Mouse (Mus musculus) embryonic facial prominence, embryonic 12.5 days (tissue): ENCODE data around the gene Col1a1. TPM values are rescaled to one million over a fixed set of nuclear protein-coding genes. Genes with fewer than 3 reads are reported as not detected.

Experiments
- ATAC-seq: fragments of 200-750 bp; cut with Nextera tagmentation; 2 replicates; pipeline ENCODE4 v1.8.0; 2017; ENCODE audit not compliant: insufficient number of reproducible peaks, insufficient read depth, low FRiP score, low TSS enrichment
- H3K27ac ChIP-seq: fragments of 300-500 bp; sonication (generic); 2 replicates; pipeline ENCODE4 v1.5.1; 2016; ENCODE audit warnings: mild to moderate bottlenecking
- H3K27me3 ChIP-seq: fragments of 300-500 bp; sonication (generic); 2 replicates; pipeline ENCODE4 v1.6.1; 2016; ENCODE audit warnings: mild to moderate bottlenecking, moderate library complexity
- H3K36me3 ChIP-seq: fragments of 300-500 bp; sonication (generic); 2 replicates; pipeline ENCODE4 v1.6.1; 2016; ENCODE audit warnings: mild to moderate bottlenecking
- H3K4me1 ChIP-seq: fragments of 300-500 bp; sonication (generic); 2 replicates; pipeline ENCODE4 v1.6.1; 2016
- H3K4me2 ChIP-seq: fragments of 300-500 bp; sonication (generic); replicated peaks from 2 replicates; pipeline ENCODE4 v1.6.1; 2016; ENCODE audit warnings: mild to moderate bottlenecking, moderate library complexity
- H3K4me3 ChIP-seq: fragments of 300-500 bp; sonication (generic); 2 replicates; pipeline ENCODE4 v1.5.1; 2016; ENCODE audit warnings: mild to moderate bottlenecking
- H3K9ac ChIP-seq: fragments of 300-500 bp; sonication (generic); 2 replicates; pipeline ENCODE4 v1.6.1; 2016; ENCODE audit warnings: mild to moderate bottlenecking, moderate library complexity
- H3K9me3 ChIP-seq: fragments of 300-500 bp; sonication (generic); 2 replicates; pipeline ENCODE4 v1.6.1; 2016; ENCODE audit warnings: mild to moderate bottlenecking, moderate library complexity
- WGBS: fragments of 180-500 bp; shearing (Covaris S2); methylation state at CpG from one replicate; pipeline ENCODE4 v1.1.7; 2016; 5-methylcytosine and 5-hydroxymethylcytosine counted together
- polyA plus RNA-seq: library from polyadenylated mRNA; unstranded; fragments of >200 nt; fragmentation: Nextera tagmentation; extraction: Ambion mirVana; gene quantifications from 2 replicates; pipeline ENCODE4 v1.2.1, GENCODE M21; 2016

Gene Col1a1
- polyA plus RNA-seq, 1 experiment from 2014 or later = 623 TPM

GRCm38 (mm10) chr11:94938296-94938695 lies 2.3 kb downstream of the Col1a1 start:
- WGBS = 26% methylated on average over 9 of the region's 9 CpGs
- Histone ChIP-seq H3K9me3 (no peaks in the 10 kb centered on the region), H3K36me3 (peaks cover 35% of the 10 kb centered on the region), H3K4me2 (peak overlapping the region; percentile 65), H3K4me1 (peaks cover 38% of the 10 kb centered on the region), H3K27me3 (peaks cover 6% of the 10 kb centered on the region), H3K4me3 (peak overlapping the region; percentile 53), H3K27ac (no peak overlapping the region), H3K9ac (peak overlapping the region; percentile 54)
- no peak for ATAC-seq

GRCm38 (mm10) chr11:94939280-94939679 lies 3.3 kb downstream of the Col1a1 start:
- no peak for ATAC-seq
- peaks cover 28% of the 10 kb centered on the region for H3K4me1 ChIP-seq
- H3K9ac ChIP-seq = no peak overlapping the region
- peaks cover 45% of the 10 kb centered on the region for H3K36me3 ChIP-seq
- 13% methylated on average over 4 of the region's 4 CpGs for WGBS
- H3K4me2 ChIP-seq = no peak overlapping the region; the same call in 1 of the 2 replicates
- no peaks in the 10 kb centered on the region for H3K9me3 ChIP-seq
- H3K4me3 ChIP-seq = no peak overlapping the region
- peaks cover 6% of the 10 kb centered on the region for H3K27me3 ChIP-seq
- no peak overlapping the region for H3K27ac ChIP-seq

GRCm38 (mm10) chr11:94941121-94941520 lies 5.1 kb downstream of the Col1a1 start:
- no peak overlapping the region for H3K4me3 ChIP-seq
- H3K27ac ChIP-seq = no peak overlapping the region
- peaks cover 11% of the 10 kb centered on the region for H3K4me1 ChIP-seq
- no peak for ATAC-seq
- H3K36me3 ChIP-seq = peaks cover 62% of the 10 kb centered on the region
- H3K9ac ChIP-seq = no peak overlapping the region
- no peaks in the 10 kb centered on the region for H3K9me3 ChIP-seq
- H3K4me2 ChIP-seq = no peak overlapping the region
- H3K27me3 ChIP-seq = peaks cover 2% of the 10 kb centered on the region; the same call in 1 of the 2 replicates
- WGBS = 41% methylated on average over 9 of the region's 9 CpGs

GRCm38 (mm10) chr11:94941776-94942175 lies 5.8 kb downstream of the Col1a1 start:
- 80% methylated on average over 8 of the region's 8 CpGs for WGBS
- Histone ChIP-seq H3K4me2 (no peak overlapping the region), H3K27me3 (peaks cover 2% of the 10 kb centered on the region; the same call in 1 of the 2 replicates), H3K4me3 (no peak overlapping the region), H3K9me3 (no peaks in the 10 kb centered on the region), H3K4me1 (peaks cover 11% of the 10 kb centered on the region), H3K9ac (no peak overlapping the region), H3K27ac (no peak overlapping the region), H3K36me3 (peaks cover 69% of the 10 kb centered on the region)
- no peak for ATAC-seq

- no peak overlapping the region for H3K4me3 ChIP-seq
- H3K9me3 ChIP-seq = no peaks in the 10 kb centered on the region
- no peak overlapping the region for H3K4me2 ChIP-seq
- H3K27ac ChIP-seq = no peak overlapping the region
- no peak overlapping the region for H3K9ac ChIP-seq
- 51% methylated on average over 13 of the region's 13 CpGs for WGBS
- peaks cover 75% of the 10 kb centered on the region for H3K36me3 ChIP-seq
- peaks cover 11% of the 10 kb centered on the region for H3K4me1 ChIP-seq
- no peak for ATAC-seq
- H3K27me3 ChIP-seq = peaks cover 2% of the 10 kb centered on the region; the same call in 1 of the 2 replicates
Measured at GRCm38 (mm10) chr11:94942282-94943023, 6.4 kb downstream of the Col1a1 start.

- Histone ChIP-seq H3K4me3 (no peak overlapping the region), H3K9me3 (no peaks in the 10 kb centered on the region), H3K27ac (no peak overlapping the region), H3K4me2 (no peak overlapping the region), H3K4me1 (peaks cover 8% of the 10 kb centered on the region), H3K27me3 (no peaks in the 10 kb centered on the region; the same call in 1 of the 2 replicates), H3K9ac (no peak overlapping the region), H3K36me3 (peaks cover 81% of the 10 kb centered on the region)
- ATAC-seq = no peak
- WGBS = 86% methylated on average over 15 of the region's 15 CpGs
Measured at GRCm38 (mm10) chr11:94943054-94943453, 7.0 kb downstream of the Col1a1 start.

GRCm38 (mm10) chr11:94944295-94944694 lies 8.3 kb downstream of the Col1a1 start:
- Histone ChIP-seq H3K27ac (no peak overlapping the region), H3K4me1 (no peaks in the 10 kb centered on the region), H3K9ac (no peak overlapping the region), H3K36me3 (peaks cover 94% of the 10 kb centered on the region), H3K9me3 (no peaks in the 10 kb centered on the region), H3K27me3 (no peaks in the 10 kb centered on the region), H3K4me2 (no peak overlapping the region), H3K4me3 (no peak overlapping the region)
- WGBS = 19% methylated on average over 8 of the region's 8 CpGs
- no peak for ATAC-seq

GRCm38 (mm10) chr11:94945236-94945635 lies 9.2 kb downstream of the Col1a1 start:
- H3K9me3 ChIP-seq = no peaks in the 10 kb centered on the region
- H3K4me1 ChIP-seq = no peaks in the 10 kb centered on the region
- H3K27me3 ChIP-seq = no peaks in the 10 kb centered on the region
- H3K4me2 ChIP-seq = no peak overlapping the region
- no peak for ATAC-seq
- 86% methylated on average over 12 of the region's 12 CpGs for WGBS
- no peak overlapping the region for H3K27ac ChIP-seq
- H3K36me3 ChIP-seq = peaks cover 96% of the 10 kb centered on the region
- no peak overlapping the region for H3K4me3 ChIP-seq
- H3K9ac ChIP-seq = no peak overlapping the region

- 13% methylated on average over 6 of the region's 6 CpGs for WGBS
- no peaks in the 10 kb centered on the region for H3K9me3 ChIP-seq
- peaks cover 48% of the 10 kb centered on the region for H3K36me3 ChIP-seq
- ATAC-seq = no peak
- no peak overlapping the region for H3K4me2 ChIP-seq
- peaks cover 6% of the 10 kb centered on the region for H3K4me1 ChIP-seq
- H3K9ac ChIP-seq = no peak overlapping the region
- no peak overlapping the region for H3K4me3 ChIP-seq
- 0 out of 2 replicates have a peak overlapping the region, but pooled peaks have one; percentile 37 for H3K27ac ChIP-seq
- no peaks in the 10 kb centered on the region for H3K27me3 ChIP-seq
Measured at GRCm38 (mm10) chr11:94952169-94952568, 16.1 kb downstream of the Col1a1 start.

- Histone ChIP-seq H3K27ac (peak overlapping the region; percentile 47; the same call in 1 of the 2 replicates), H3K9ac (no peak overlapping the region), H3K4me3 (no peak overlapping the region), H3K4me2 (0 out of 2 replicates have a peak overlapping the region, but pooled peaks have one; percentile 3), H3K9me3 (no peaks in the 10 kb centered on the region), H3K4me1 (peaks cover 10% of the 10 kb centered on the region), H3K27me3 (no peaks in the 10 kb centered on the region), H3K36me3 (peaks cover 19% of the 10 kb centered on the region)
- no peak for ATAC-seq
- WGBS = 45% methylated on average over 9 of the region's 9 CpGs
Measured at GRCm38 (mm10) chr11:94955103-94955502, 19.1 kb downstream of the Col1a1 start.

- Histone ChIP-seq H3K36me3 (no peaks in the 10 kb centered on the region), H3K9me3 (no peaks in the 10 kb centered on the region), H3K4me1 (peaks cover 9% of the 10 kb centered on the region; the same call in 1 of the 2 replicates), H3K4me2 (no peak overlapping the region), H3K27ac (no peak overlapping the region), H3K9ac (no peak overlapping the region), H3K4me3 (no peak overlapping the region), H3K27me3 (no peaks in the 10 kb centered on the region)
- WGBS = 85% methylated on average over 9 of the region's 9 CpGs
- no peak for ATAC-seq
Measured at GRCm38 (mm10) chr11:94957693-94958064, 21.7 kb downstream of the Col1a1 start.
